Mouse (Mus musculus): ENCODE measurements around the gene Selenof.

DNA sequence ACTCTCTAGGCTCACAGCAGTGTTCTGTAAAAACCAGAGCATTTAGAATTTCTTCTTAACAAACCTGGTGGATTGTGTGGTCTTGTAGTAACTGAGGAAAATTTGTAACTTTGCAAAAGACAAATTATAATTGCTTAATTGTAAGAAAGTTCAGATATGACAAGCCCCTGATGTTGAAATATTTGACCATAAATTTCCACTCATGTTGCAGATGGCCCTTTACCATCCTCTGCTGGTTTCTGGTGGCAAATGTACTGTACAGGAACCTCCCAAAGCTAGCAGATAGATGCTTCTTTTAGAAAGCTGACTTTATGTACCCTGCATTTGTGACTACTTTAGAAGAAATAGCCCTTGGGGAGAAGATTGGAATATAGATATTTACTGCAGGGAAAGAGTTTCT, 69.9 kb downstream of the Selenof start:
- no peak for TF ChIP-seq POLR2A (IDR thresholded peaks at IDR 0.05; ENCODE audit: low read depth, low read length)
- TF ChIP-seq CTCF (conservative IDR thresholded peaks at IDR 0.05; ENCODE audit: insufficient read depth, insufficient read length, low read depth, low read length) = no peak

All from kidney, adult 2 months (tissue).